Mouse (Mus musculus) c-Kit-negative CD71-positive TER-119-positive erythroid progenitor cells, embryonic 14.5 days (primary cell): Measurements from ENCODE around the gene Tuba1a.
"Not testable (repeated sequence)": the region's sequence is repeated elsewhere in the genome, so short reads cannot be mapped to it uniquely, and the experiment has no call there.

ENCODE experiments used
- DNase-seq: peaks from one replicate; pipeline ENCODE4 v3.0.0-alpha.2; 2013; ENCODE audit warnings: low read depth, low spot score

Tuba1a gene

GRCm38 (mm10) chr15:98985240-98985981 is 31.9 kb upstream of the Tuba1a start:
- DNase-seq = peak; percentile 51

GRCm38 (mm10) chr15:98984681-98985080 is 31.2 kb upstream of the Tuba1a start:
- no peak for DNase-seq

GRCm38 (mm10) chr15:98983431-98984081 is 30.1 kb upstream of the Tuba1a start:
- no peak for DNase-seq

- DNase-seq = no peak
Measured at GRCm38 (mm10) chr15:98982100-98982499, 28.6 kb upstream of the Tuba1a start.

- no peak for DNase-seq
Measured at GRCm38 (mm10) chr15:98980012-98980614, 26.6 kb upstream of the Tuba1a start.

GRCm38 (mm10) chr15:98978409-98979172 is 25.1 kb upstream of the Tuba1a start:
- DNase-seq = no peak

- DNase-seq = no peak
Measured at GRCm38 (mm10) chr15:98977759-98978408, 24.4 kb upstream of the Tuba1a start.

GRCm38 (mm10) chr15:98976763-98977758 is 23.6 kb upstream of the Tuba1a start:
- DNase-seq = no peak

- DNase-seq = no peak
Measured at GRCm38 (mm10) chr15:98973015-98973614, 19.6 kb upstream of the Tuba1a start.

GRCm38 (mm10) chr15:98971576-98972320 is 18.2 kb upstream of the Tuba1a start:
- not testable (repeated sequence) for DNase-seq

GRCm38 (mm10) chr15:98971111-98971510 is 17.6 kb upstream of the Tuba1a start:
- DNase-seq = no peak

GRCm38 (mm10) chr15:98969372-98970101 is 16.0 kb upstream of the Tuba1a start:
- no peak for DNase-seq

- DNase-seq = no peak
Measured at GRCm38 (mm10) chr15:98968701-98969371, 15.3 kb upstream of the Tuba1a start.

- DNase-seq = no peak
Measured at GRCm38 (mm10) chr15:98959531-98959930, 6.0 kb upstream of the Tuba1a start.

GRCm38 (mm10) chr15:98958901-98959420 is 5.5 kb upstream of the Tuba1a start:
- no peak for DNase-seq

- DNase-seq = no peak
Measured at GRCm38 (mm10) chr15:98957475-98957874, 4.0 kb upstream of the Tuba1a start.

GRCm38 (mm10) chr15:98956000-98956399 is 2.5 kb upstream of the Tuba1a start:
- DNase-seq = no peak

GRCm38 (mm10) chr15:98955324-98955723 is 1.8 kb upstream of the Tuba1a start:
- DNase-seq = no peak
